Mouse (Mus musculus): ENCODE measurements around the gene Slc37a3. TPM values are rescaled to one million over a fixed set of nuclear protein-coding genes. Genes with fewer than 3 reads are reported as not detected.

Gene Slc37a3
- total RNA-seq, 2 experiments from 2014 or later: 14.2 to 15.1 TPM

DNA sequence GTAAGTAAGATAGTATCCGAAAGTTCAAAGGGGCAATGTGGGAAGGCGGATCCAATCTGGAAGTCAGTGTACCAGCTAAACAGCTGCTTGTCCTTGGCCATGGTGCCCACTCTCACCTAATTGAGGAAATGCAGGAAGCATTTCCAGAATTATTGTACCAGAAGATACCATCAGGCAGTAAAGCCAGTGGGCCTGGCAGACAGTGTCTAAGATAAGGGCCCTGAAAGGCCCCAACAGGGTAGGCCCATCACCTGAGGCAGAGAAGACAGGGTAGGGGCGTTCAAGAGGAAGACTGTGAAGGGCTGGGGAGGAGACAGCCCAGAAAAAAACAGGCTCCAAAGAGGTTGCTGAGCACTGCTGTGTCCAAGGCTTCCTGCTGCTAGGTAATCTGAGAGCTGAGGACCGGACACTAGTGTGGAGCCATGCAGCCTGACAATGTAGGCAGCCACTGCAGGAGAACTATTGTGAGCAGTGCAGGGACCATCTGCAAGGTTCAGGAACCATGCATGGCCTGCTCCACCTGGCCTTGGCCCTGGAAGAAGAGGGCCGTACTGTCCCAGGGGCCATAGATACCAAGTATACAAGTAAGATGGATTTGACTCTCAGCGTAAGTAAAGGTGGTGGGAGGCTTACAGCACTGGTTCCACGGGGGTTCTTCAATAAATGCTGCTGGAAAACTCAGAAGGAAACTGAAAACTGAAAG lies 45.3 kb downstream of the Slc37a3 start:
- intact Hi-C loops (cut with DNase I): no loop called here
- no peak for DNase-seq

DNA sequence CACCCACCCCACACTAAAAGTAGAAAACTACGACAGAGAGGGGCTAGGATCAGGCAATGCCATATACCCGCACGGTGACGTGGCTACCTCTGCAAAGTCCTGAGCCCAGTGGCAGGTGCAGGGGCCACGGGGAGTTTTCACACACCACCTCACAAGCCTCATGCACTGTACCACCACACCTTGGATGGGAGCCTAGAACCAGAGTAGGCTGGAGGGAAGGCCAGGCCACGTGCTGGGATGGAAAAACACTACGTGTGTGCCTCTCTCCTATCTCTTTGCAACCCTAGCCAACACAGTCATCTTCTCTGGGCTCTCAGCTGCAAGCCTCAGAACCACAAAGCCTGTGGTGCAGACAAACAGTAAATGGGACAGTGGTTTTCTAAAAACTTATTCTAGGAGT lies 46.5 kb downstream of the Slc37a3 start:
- intact Hi-C loops (cut with DNase I): no loop called here

DNA sequence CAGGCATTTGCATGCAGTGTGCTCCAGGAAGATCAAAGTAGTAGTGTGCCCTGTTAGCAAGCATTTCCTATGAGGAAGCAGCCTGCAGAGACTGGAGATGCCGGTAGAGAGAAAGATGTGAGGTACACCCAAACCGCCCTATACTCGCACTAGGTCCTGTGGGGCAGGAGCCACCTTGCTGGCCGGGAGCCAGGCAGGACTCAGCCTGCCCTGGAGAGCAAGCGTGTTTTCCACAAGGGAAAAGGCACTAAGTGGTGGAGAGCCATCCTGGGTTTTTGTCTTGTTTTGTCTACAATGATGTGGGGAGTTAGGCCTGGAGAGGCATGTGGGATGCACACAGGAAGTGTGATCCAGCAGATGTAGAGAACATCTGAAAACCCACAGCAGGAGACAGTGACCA lies 57.2 kb downstream of the Slc37a3 start:
- DNase-seq: no peak
- intact Hi-C loops (cut with DNase I): no loop called here

More for the DNA sequence above, 46.5 kb downstream of the Slc37a3 start:
- no peak for DNase-seq

DNA sequence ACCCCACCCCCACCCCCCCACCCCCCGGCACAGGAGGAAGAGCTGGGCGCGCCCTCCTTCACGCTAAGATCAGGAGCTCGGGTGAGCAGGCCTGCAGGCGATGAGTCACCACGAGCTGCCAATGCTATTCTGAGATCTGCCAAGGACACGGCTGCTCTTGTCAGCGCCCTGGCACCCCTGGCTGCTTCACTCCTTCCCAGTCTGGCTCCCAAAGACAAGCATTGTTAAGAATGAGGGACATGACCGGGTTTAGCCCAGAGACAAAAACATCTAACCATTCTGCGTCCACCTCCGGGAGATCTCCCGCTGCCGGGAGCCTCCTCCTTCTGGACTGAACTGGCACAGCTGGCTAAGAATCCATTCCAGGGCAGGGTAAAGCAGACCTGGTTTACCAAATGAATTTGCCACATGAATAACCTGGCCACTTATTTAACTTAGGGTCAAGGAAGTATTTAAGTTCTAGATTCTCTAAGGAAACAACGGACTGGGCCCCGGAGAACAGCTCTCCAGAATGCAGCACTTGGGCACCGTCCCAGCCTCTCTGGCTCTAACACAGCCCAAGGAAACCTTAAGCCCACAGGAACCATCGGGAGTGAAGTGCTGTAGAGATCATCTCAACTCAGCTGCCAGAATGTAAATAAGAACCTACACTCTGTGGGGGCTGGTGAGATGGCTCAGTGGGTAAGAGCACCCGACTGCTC lies 58.3 kb downstream of the Slc37a3 start:
- intact Hi-C loops (cut with DNase I): loop anchor here (2.0 kb wide), 1 partner anchor 112 kb away; the partner anchor contains the start of gene Kdm7a
- peak; percentile 41 to 47 for DNase-seq

DNA sequence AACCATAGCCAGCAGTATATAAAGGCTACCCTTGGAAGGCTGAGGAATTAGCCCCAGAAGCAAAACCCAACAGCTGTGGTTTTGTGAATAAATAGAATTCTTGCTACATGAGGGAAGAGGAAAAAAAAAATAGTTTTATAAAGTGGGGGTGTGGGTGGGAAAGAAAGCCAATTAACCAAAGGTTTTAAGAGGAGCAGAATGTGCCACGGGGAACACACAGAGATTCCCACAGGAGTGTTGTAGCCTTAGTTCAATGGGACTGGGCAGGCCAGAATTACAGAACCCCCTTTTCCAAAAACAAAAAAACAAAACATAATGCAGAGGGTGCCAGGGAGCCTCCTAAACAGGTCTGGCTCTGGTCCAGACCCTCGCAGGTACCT lies 58.9 kb downstream of the Slc37a3 start:
- DNase-seq: no peak
- intact Hi-C loops (cut with DNase I): loop anchor here (2.0 kb wide), 1 partner anchor 112 kb away; the partner anchor contains the start of gene Kdm7a

DNA sequence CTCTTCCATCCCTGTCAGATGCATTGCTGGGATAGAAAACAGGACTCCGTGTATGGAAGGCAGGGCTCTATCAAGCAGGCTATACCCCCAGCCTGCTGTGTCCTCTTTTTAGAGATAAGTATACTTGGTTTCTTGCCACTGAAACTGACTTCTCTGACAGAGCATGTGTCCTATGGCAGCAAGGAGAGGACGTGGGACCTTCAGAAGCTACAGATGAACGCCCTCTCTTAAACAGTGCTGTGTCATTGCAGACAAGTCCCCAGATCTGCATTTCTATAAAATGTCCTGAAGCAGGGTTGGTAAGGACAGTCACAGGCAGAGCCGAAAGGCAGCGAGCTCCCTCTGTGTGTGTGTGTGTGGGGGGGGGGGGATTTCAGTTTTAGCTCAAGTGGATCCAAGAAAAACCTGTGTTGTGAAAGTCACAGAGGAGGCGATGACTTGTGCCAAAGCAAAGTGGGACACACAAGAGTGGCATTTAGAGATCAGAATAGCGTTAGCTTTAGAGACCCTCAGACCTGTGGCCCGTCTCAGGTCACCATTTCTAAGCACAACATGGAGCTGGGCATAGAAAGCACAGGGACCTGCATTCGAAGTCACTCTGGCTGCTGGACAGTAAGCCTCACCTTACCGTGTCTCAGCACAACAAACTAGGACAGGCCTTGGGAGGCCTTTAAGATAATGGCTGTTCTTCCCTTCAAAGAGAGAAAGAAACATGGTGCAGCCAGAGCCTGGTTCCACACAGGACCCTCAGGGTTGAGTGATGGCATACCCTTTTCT lies 59.4 kb downstream of the Slc37a3 start:
- intact Hi-C loops (cut with DNase I): loop anchor here (2.0 kb wide), 1 partner anchor 111 kb away; the partner anchor contains the start of gene Kdm7a
- DNase-seq: no peak

DNA sequence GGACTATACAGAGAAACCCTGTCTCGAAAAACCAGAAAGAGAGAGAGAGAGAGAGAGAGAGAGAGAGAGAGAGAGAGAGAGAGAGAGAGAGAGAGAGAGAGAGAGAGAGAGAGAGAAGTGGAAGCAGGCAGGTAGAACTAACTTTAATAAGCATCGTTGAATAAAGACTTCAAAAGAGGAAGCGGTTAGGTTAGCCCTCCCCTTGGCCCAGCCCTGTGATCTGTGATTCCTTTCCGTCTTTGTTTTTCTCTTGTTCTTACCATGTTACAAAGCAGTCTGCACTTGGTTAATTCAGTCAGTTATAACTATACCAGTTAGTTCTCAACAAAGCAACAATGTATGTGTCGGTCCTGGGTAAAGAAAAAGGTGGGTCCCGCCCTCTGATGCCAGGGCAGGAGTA lies 61.4 kb downstream of the Slc37a3 start:
- intact Hi-C loops (cut with DNase I): no loop called here

DNA sequence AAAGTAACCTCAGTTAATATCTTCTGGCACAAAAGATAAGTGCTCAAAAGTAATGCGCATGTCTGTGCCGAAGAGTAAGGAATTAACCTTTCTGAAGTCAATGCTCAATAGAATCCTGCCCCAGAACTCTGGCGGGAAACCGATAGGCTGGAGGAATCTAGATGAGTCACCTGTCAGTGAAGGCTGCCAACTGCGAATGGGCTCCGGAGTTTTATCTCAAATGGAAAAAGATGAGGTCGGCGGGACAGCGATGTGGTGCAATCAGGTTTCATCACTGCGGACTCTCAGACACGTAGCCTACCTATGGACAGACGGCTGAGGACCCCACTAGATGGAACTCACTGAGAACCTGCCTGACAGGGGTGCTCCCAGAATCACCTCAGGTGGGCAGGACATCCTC lies 63.0 kb downstream of the Slc37a3 start:
- no peak for DNase-seq
- intact Hi-C loops (cut with DNase I): no loop called here

More for the DNA sequence above, 61.4 kb downstream of the Slc37a3 start:
- DNase-seq: no peak

DNA sequence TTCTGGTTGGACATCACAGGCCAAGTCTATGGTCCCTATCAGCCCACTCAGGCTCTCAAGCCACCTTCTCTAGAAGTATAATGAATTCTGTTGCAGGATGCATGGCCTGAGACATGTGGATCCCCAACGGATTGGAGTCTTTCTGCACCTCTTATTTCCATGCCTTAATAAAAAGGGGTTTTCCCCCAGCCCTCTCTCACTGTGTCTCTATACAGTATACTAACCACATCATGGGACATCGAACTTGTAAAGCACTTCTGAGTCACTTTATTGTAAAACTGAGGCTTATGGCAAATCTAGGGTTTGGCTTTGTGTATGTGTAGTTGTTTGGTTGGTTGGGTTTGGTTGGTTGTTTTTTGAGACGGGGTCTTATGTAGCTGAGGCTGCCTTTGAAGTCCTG lies 65.7 kb downstream of the Slc37a3 start:
- intact Hi-C loops (cut with DNase I): no loop called here
- no peak for DNase-seq

DNA sequence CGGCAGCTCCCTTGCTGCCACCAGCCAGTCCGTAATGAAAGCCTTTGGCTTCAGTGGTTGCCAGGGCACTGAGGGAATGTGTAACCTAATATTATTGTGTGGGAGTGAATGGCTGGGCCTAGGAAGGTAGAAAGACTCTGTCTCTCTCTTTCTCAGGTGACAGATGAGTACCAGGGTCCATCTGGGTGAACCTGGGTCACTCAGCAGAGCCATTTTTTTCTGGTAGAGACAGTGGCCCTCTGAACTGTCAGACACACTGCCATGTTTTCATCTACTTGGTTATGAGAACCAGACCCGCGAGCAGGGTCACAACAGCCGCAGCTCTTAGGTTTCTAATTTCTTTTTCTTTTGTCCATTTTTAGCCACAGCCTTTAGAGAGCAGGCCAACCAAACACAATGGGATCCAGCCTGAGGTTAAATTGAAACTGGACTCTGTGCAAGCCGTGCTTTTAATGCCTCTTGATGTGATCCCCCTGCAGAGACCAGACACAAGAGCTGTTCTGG lies 73.1 kb downstream of the Slc37a3 start:
- intact Hi-C loops (cut with DNase I): no loop called here
- no peak for DNase-seq

DNA sequence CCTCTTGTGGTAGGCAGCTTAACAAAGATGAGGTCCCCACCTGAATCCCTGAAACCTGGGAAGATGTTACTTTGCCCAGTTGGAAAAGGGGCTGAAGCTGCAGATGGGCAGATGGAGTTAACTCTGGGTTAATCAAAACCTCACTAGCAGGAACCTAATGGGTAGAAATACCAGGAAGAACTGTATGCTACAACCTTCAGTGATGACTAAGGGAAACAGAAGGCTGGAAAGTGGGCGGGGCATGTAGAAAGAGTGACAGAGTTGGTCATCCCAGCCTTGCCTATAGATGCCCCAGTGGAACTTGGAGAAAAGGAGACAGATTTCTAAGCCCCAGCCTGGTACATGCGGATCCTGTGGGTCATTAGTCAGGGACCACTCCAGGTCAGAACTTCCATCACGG lies 76.0 kb downstream of the Slc37a3 start:
- DNase-seq: no peak
- intact Hi-C loops (cut with DNase I): no loop called here

DNA sequence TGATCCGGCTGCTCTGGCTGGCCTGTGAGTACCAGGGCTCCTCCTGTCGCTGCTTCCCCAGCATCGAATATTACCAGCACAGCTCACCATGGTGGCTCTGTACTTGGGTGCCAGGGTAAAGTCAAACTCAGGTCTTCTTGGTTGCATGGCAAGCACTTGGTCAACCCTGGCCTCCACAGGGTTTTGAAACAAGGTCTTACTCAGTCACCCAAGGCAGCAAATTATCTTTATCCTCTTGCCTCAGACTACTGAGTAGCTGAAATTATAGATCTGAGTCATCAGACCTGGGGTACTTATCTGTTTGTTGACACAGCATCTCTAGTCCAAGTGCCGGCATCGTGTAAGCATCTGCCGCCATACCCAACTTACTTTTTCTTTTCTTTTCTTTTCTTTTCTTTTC lies 80.4 kb downstream of the Slc37a3 start:
- intact Hi-C loops (cut with DNase I): no loop called here
- DNase-seq: no peak

DNA sequence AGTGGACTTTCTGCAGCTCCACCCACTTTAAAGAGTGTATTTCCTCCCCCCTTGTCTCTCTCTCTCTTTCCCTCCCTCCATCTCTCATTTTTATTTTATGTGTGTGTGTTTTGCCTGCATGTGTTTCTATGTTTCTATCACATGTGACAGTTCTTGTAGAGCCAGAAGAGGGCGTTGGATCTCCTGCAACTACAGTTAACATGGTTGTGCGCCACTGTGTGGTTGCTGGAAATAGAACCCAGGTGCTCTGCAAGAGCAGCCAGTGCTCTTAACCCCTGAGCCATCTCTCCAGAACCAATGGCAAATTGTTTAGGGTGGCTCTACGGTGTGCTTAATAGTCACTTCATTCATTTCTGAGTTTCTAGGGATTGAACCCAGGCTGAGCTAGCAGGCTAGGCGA lies 81.0 kb downstream of the Slc37a3 start:
- intact Hi-C loops (cut with DNase I): no loop called here
- DNase-seq: no peak

DNA sequence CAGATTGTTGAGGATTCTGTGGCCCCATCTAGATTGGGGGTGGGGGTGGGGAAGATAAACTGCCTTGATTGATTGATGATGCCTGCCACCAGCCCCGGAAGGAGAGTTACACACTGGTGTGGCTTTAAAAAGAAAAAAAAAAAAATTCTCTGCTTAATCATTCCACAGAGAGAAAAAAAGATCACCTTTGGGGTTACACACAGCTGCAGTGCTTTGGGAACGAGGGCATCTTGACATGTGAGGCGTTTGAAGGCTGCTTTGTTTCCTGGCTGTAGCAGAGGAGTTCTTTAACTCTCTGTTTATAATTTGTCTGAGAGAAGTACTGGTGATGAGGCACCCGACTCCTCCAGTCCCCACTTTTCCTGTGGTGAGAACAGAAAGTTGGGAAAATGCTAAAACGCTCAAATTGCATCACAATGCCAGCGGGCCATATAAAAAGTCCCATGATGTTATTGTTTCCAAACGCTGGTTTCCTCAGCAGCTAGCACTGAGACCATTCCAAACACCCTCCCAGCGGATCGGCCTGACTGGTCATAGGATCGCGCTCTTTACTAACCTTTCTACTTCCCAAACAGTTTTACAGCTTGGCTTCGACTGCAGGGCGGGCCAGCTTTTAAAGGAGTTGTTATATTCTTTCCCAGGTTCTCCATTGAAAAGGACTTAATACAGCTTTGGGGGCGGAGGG lies 81.6 kb downstream of the Slc37a3 start:
- intact Hi-C loops (cut with DNase I): no loop called here
- peak in 1 of 2 experiments; percentile 28 for DNase-seq

DNA sequence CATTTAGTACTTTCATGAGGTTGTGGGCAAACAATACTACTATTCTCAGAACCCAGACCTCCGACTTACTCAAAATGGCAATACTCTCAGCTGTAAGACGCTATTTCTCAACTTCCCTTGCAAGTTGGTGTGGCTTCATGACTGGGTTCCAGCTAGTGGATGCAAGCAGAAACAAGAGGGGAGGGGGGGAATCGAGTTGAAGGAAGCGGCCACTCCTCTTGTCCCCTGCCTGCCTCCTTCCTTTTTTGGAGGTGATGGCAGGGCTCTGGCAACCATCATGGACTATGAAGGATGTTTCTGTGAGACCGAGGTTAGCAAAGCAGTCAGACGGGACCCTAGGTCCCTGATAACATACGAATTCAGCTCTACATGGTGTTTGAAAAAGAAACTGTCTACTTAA lies 87.8 kb downstream of the Slc37a3 start:
- no peak for DNase-seq
- intact Hi-C loops (cut with DNase I): no loop called here

DNA sequence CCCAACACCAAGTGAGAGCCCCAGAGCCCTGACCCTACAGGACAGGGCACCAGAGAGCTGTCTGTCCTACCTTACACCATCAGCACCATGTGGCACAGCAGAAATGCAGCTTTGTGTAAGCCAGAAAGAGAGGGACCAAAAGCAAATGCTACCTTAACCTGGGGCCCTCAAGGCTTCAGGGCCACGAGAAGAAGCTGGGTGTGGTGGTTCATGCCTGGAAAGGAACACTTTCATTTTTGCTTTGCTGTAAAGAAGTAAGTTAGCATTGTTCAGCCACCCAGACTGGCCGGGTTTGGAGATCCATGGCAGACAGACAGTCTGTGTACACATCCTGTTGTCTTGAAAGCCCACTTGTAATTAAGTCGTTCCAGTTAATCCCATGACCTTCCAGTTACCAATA lies 89.7 kb downstream of the Slc37a3 start:
- DNase-seq: no peak
- intact Hi-C loops (cut with DNase I): no loop called here

DNA sequence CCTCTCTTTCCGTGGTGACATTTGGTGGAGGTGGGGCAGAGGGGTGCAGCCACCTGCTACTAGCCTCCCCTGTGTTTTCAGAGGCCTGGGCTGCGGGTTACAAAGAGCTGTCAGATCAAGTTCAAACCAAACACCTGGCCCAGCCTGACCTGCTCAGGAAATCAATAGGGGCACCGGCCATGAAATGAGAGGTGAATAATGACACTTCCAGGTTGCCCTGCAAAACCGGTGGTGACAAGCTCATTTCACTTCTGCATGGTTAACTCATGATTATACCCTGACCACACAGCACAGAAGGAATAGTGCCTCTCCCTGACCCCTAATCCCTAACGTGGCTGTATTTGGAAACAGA lies 90.8 kb downstream of the Slc37a3 start:
- DNase-seq: no peak
- intact Hi-C loops (cut with DNase I): no loop called here

DNA sequence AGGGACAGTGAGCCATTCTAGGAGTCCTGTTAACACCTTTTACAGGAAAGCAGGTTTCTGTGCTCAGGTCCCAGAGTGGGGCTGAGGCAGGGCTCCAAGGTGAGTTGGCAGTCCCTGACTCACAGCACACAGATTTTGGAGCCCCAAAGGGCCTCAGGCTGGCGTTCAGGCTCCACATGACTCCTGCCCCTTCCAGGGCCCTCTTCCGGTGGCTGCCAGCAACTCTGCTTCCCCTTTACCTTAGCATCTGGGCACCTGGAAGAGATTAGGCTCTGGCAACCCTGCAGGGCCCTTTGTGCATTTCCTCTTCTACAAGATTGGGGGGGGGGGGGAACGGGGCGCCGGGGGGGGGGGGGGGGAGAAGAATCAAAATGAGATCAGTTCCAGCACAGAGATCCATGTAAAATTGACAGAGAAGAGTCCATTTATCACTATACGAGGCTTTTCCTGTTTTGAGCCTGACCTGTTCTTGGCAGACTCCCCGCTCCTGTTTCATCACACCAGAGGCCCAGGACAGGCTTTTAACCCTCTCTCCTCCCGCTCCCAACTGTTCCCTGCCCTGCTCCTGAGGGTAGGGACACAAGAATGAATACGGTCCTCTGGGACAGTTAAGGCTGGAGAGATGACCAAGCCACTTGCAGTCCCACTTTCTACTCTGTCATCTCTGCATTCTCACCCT lies 91.3 kb downstream of the Slc37a3 start:
- DNase-seq: peak in 1 of 2 experiments; percentile 19
- intact Hi-C loops (cut with DNase I): no loop called here

DNA sequence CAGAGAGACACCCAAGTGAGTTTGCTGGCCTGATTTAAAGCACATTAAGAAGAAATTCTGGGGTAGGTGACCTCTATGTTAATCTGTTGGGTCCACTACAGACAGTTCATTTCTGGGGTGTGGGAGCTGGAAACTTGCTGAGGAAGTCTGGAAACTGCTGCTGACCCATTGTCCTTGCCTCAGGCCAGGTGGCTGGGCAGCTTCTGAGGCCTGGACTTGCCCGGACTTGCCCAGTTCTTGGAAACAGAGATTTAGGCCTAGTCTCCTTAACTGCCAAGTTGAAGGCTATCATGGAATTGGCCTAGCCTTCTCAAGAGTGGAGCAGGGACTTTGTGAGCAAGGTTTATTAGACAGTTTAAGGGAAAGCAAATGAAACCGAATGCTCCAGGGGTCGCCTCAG lies 92.6 kb downstream of the Slc37a3 start:
- intact Hi-C loops (cut with DNase I): no loop called here
- DNase-seq: no peak
